Mouse (Mus musculus) stomach, postnatal 0 days (tissue): ENCODE measurements around the gene Olfr1507.

Source experiments
- CTCF ChIP-seq: IDR thresholded peaks from 2 replicates; pipeline ENCODE4 v1.5.1; 2016; ENCODE audit warnings: antibody characterized with exemption, low read depth, mild to moderate bottlenecking, moderate library complexity
- EP300 ChIP-seq: optimal IDR thresholded peaks from 2 replicates; pipeline ENCODE3; 2016; ENCODE audit warnings: antibody characterized with exemption

- TF ChIP-seq CTCF (no peak), EP300 (no peak)
Observed at GRCm38 (mm10) chr14:52442690-52443089, 52.9 kb downstream of the Olfr1507 start, which contains the start of gene Olfr1509.
